Mouse (Mus musculus) kidney, adult 11 months (tissue): ENCODE data around the gene Litaf.

ENCODE experiments used
- DNase-seq: peaks from one replicate; pipeline ENCODE4 v3.0.0; 2022

Litaf gene

GRCm38 (mm10) chr16:11064742-11065141 lies 1.2 kb downstream of the Litaf start:
- no peak for DNase-seq

DNA sequence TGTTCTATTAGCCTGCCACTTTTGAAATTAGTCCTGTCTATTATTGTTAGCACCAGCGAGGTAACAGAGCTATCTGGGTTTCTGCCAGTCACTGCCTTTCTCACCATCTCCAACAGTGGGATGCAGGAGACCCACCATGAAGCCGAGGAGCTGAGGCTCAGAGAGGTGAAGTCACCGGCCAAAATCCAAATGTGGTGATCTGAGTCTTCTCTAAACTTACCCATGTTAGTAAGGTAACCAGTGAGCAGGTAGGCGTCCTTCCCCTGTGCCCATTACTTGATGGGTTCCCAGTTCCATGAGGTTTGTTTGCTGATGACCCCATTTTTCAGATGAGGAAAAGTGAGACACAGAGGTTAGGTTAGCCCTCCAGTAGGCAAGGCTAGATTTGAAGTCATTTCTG lies 1.6 kb downstream of the Litaf start:
- no peak for DNase-seq

DNA sequence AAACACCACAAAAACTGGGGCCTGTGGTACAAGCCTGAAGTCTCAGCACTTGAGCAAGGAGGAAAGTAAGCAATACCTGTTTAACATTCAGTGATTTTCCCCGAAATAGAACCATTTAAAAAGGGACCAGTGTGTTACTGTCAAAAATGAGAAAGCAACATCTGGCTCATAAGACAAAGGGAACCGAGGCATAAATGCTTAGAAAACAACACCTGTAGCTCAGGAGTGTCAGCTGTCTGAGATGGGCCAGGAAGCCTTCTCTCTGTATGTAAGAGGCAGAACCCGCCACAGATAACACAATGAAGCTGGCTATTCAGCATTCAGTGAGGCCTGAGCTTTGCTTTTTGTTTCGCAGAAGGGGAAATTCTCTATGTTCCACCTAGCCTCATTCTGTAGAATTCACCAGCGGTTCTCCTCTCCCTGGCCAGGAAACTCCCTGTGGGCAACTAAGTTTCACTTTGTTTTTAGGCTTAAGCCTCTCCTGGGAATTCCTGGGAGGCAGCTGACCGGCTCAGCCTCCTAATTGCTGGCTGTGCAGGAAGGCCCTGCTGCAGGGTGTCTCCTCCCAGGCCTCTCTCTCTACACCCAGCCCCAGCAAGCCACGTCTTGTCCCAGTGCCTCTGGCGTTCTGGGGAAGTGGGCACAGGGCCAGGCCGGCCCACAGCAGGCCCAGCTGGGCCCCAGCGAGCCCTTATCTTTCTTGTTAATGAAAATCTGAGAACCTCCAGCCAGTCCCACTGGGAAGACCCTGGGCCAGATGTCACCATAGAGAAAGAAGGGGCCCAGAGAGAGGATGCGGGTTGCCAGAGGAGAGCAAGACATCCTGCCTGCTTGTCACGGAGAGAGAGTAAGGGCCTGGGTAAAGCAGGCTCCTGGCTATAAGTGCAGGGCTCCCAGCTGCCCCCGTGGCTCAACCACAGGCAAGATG lies 2.9 kb downstream of the Litaf start:
- peak; percentile 91 for DNase-seq

GRCm38 (mm10) chr16:11060645-11061044 lies 5.3 kb downstream of the Litaf start, which contains the start of gene Snn:
Gene Snn, plus strand, starts transcription at chr16:11060945.
- DNase-seq: no peak

DNA sequence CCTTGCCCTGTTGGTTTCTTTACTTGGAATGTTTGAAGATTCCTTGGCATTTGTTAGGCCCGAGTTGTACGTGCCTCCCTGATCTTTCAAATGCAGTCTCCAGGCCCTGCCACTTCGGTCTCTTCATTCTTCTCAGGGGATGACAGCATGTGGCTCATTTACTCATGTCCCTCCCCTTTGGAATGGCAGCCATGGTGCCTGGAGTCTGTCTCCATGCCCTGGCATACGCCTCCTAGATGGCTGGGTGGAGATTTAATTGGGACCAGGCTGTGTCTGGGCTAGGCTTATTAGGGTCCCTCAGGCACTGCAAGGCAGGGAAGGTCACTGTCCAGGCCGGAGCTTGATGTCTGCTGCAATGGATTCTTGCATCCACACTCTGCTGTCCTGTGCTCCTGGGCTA lies 10.0 kb downstream of the Litaf start:
- DNase-seq: no peak

DNA sequence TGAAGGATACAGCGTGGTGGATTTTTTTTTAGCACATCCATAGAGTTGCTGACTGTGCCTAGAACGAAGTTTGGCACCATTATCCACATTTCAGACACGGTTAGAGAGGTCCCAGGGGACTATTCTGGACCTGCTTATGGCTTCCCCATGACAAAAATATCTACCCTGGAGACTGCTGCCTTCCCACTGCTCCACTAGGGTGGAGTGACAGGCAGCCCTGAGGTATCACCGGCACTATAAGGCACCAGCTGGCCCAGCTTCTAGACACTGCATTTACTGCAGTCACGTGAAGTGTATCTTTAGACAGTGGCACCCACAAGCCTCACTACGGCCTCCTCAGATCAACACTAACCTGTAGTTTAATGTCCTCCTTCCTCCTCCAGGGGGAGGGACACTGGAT lies 11.1 kb downstream of the Litaf start:
- no peak for DNase-seq

- DNase-seq: no peak
These were observed 11.5 kb downstream of the Litaf start for GRCm38 (mm10) chr16:11054409-11054808.

DNA sequence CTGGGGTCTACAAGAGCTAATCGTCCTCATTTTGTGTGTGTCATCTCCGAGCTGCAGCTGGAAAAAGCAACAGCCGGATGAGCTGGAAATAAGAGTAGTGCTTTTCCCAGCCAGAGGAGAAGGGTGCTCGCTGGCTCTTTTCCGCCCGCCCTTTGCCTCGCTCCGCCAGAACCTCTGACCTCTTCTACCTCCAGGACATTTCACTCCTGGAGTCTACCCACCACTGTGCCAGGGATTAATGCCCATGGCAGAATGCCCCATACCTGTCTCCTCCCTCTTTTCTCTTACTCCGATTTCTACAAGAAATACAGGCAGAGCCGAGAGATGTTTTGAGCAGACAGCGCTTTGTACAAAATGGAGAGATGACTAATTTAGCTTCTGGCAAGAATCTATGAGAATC lies 14.8 kb downstream of the Litaf start:
- peak; percentile 59 for DNase-seq

DNA sequence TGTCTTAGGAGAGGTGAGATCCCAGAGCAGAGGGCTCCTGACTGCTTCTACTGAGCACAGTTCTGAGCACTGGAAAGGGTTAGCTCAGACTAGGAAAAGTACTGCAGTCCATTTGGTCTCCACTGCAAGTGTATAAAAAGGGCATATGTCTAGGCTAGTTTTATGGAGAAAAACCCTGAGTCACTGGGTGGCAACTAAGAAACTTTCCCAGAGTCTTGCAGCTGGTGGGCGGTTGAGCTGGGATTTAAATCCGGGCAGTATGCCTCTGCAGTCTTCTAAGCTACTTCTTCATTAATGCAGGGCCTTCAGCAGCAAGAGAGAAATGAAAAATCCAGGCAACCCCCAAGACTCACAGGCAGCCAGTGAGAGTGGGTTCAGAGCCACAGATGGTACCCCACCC lies 15.7 kb downstream of the Litaf start:
- DNase-seq: no peak

DNA sequence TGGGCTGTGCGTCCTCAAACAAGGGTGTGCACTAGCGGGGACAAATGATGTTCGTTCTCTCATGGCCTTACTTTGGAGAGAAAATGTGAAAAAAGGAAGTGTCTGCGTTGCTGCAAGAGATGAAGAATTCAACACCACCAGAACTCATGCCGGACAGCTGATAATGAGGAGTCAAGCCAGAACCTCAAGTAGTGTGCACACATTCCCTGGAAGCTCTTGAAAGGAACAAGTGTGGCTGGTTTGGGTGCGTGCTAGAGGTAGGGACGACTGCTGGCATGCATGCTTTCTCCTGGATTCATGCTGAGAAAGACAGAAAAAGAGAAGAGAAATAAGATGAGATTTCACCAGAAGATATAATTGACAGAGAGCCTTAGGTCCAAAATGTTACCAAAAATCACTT lies 18.8 kb downstream of the Litaf start:
- no peak for DNase-seq

GRCm38 (mm10) chr16:11046437-11046836 lies 19.5 kb downstream of the Litaf start:
- DNase-seq: peak; percentile 34

DNA sequence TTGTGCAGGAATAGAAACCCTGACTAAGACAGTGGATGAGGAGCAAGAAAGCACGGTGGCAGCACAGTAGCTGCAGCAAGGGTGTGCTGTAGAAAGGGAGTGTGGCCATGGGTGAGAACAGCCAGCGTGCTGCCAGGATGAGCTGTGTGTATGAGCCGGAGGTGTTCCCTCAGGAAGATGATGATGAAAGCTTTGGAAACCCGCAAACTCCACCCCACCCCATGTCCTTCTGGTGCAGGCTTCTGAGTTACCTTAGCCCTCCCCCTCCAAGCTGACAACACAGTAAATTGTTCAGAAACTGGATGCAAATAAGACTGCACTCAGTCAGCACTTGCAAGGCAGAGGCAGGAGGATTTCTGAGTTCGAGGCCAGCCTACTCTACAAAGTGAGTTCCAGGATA lies 22.7 kb downstream of the Litaf start:
- DNase-seq: no peak

GRCm38 (mm10) chr16:11040603-11041002 lies 25.4 kb downstream of the Litaf start:
- DNase-seq: no peak

GRCm38 (mm10) chr16:11035790-11036431 lies 30.0 kb downstream of the Litaf start:
- DNase-seq: peak; percentile 44

- DNase-seq: no peak
These were observed 30.7 kb downstream of the Litaf start for GRCm38 (mm10) chr16:11035273-11035672.

DNA sequence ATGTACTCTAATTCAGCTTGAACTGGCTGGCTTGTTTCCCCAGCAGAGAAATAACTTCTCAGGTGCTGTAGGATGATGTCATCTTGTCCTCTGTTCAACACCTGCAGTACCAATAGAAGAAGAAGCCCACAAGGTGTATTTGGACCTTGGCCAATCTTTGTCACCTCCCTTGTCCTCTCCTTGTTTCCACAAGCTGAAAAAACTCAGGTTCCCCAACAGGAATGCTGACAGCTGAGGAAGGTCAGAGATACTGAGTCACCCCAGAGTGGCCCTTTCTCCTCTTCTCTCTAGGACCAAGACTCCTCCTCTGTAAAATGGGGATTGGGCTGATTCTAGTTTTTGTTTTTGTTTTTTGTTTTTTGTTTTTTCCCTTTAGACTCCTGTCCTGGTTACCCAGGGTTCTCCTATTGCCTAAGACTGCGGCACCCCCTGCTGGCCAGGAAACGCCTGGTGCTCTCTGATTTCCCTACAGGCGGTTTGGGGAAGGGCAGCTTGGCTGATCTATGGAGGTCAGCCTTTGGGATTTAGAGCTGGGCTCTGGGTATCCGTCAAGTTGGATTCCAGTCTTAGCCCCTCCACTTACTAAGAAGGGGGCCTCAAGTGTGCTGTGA lies 31.7 kb downstream of the Litaf start:
- DNase-seq: peak; percentile 79

DNA sequence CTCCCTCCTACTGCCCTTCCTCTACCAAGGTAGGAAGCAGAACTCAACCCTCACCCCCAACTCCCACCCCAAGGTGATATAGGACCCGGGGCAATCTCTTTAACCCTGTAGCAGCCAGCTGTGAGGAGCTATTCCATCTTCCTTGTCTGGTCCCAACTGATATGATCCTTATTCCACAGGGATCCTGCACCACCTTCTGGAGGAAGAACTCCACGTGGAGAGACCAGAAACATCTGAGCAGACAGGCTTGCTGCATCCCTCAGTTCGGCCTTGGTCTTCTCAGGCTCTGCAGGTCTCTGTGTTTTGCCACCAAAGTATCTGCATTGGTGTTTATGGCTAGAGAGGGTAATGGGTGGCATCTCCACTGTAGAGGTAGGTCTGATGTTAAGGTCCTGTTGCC lies 34.6 kb downstream of the Litaf start:
- DNase-seq: no peak

- DNase-seq: no peak
These were observed 35.1 kb downstream of the Litaf start for GRCm38 (mm10) chr16:11030844-11031243.

- DNase-seq: no peak
These were observed 37.8 kb downstream of the Litaf start for GRCm38 (mm10) chr16:11028206-11028605.

GRCm38 (mm10) chr16:11024841-11025240 lies 41.1 kb downstream of the Litaf start:
- DNase-seq: peak; percentile 21

GRCm38 (mm10) chr16:11023618-11024017 lies 42.3 kb downstream of the Litaf start:
- no peak for DNase-seq

- DNase-seq: no peak
These were observed 43.9 kb downstream of the Litaf start for GRCm38 (mm10) chr16:11022113-11022489.

- DNase-seq: no peak
These were observed 44.4 kb downstream of the Litaf start for GRCm38 (mm10) chr16:11021403-11022112.
